Mouse (Mus musculus) intestine, embryonic 14.5 days (tissue): Measurements from ENCODE around the gene Hap1. TPM values are rescaled to one million over a fixed set of nuclear protein-coding genes. Genes with fewer than 3 reads are reported as not detected.
"Not testable (repeated sequence)": the region's sequence is repeated elsewhere in the genome, so short reads cannot be mapped to it uniquely, and the experiment has no call there.

Experiments used
- ATAC-seq: fragments of 200-750 bp; cut with Nextera tagmentation; replicated peaks from 2 replicates; pipeline ENCODE4 v1.8.0; 2017; ENCODE audit warnings: low read depth, moderate number of reproducible peaks, moderate TSS enrichment, moderate library complexity; ENCODE audit not compliant: low FRiP score, low TSS enrichment
- DNase-seq: peaks from one replicate; pipeline ENCODE4 v3.0.0-alpha.2; 2018; ENCODE audit warnings: low spot score
- H3K27ac ChIP-seq: fragments of 300-500 bp; sonication (generic); 2 replicates; pipeline ENCODE4 v1.5.1; 2014; ENCODE audit warnings: low read depth, mild to moderate bottlenecking, control low read depth
- H3K27me3 ChIP-seq: fragments of 300-500 bp; sonication (generic); replicated peaks from 2 replicates; pipeline ENCODE4 v1.6.1; 2014; ENCODE audit warnings: low read length, control low read depth; ENCODE audit not compliant: control insufficient read depth, insufficient read depth
- H3K36me3 ChIP-seq: fragments of 300-500 bp; sonication (generic); 2 replicates; pipeline ENCODE4 v1.6.1; 2014; ENCODE audit warnings: low read length, control low read depth; ENCODE audit not compliant: control insufficient read depth, insufficient read depth
- H3K4me1 ChIP-seq: fragments of 300-500 bp; sonication (generic); replicated peaks from 2 replicates; pipeline ENCODE4 v1.6.1; 2014; ENCODE audit warnings: low read length, control low read depth, mixed read lengths; ENCODE audit not compliant: control insufficient read depth, insufficient read depth
- H3K4me2 ChIP-seq: fragments of 300-500 bp; sonication (generic); 2 replicates; pipeline ENCODE4 v1.6.1; 2014; ENCODE audit warnings: low read length
- H3K4me3 ChIP-seq: fragments of 300-500 bp; sonication (generic); 2 replicates; pipeline ENCODE4 v1.5.1; 2014; ENCODE audit warnings: low read depth, low read length, control low read depth, mixed read lengths
- H3K9ac ChIP-seq: fragments of 300-500 bp; sonication (generic); 2 replicates; pipeline ENCODE4 v1.6.1; 2014; ENCODE audit warnings: mild to moderate bottlenecking, low read length
- H3K9me3 ChIP-seq: fragments of 300-500 bp; sonication (generic); 2 replicates; pipeline ENCODE4 v1.6.1; 2016; ENCODE audit warnings: low read length, control low read depth; ENCODE audit not compliant: control insufficient read depth
- WGBS: fragments of 180-500 bp; shearing (Covaris S2); extraction: QIAGEN DNeasy Blood & Tissue Kit; methylation state at CpG from one replicate; pipeline ENCODE4 v1.1.7; 2014; 5-methylcytosine and 5-hydroxymethylcytosine counted together
- polyA plus RNA-seq: library from polyadenylated mRNA; unstranded; fragments of >200 nt; fragmentation: Nextera tagmentation; extraction: Ambion mirVana; gene quantifications from 2 replicates; pipeline ENCODE4 v1.2.1, GENCODE M21; 2014

Hap1 gene
- polyA plus RNA-seq, 1 experiment from 2014 or later = 11.1 TPM

DNA sequence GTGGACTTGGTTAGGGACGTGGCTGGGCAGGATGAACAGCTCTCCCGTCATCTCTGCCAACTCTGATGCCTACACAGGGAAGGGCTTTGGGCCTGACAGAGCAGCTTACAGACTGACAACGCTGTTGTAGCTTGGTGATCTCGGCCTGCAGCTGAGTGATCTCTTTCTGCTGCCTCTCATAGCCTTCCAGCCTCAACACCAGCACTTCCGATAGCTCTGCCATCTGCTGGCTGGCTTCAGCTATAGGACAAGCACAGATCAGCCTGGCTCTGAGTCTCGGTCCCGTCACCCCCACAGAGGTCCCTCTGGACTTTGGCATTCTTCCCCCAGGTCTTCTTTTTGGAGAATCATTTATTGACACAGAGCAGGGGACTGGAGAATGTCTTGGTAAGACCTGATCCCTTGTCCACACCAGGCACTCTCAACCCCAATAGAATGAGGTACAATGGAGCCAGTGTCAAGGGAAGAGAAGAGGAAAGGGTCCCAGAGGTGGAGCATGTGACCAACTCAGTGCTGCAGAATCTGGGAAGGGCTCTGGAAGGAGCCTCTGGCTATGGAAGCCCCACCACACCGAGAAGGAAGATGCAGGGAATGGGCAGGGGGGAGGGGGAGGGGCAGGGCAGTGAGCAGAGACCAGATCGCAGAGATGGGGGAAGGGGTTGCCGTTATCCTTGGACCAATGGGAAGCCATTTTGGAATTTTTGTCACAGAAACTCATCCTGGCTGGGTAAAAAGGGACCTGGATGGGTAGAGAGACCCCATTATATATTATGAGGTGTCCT lies 3.7 kb downstream of the Hap1 start:
- Histone ChIP-seq H3K4me1 (peaks cover 11% of the 10 kb centered on the region; the same call in 1 of the 2 replicates), H3K4me3 (no peak overlapping the region), H3K9me3 (no peaks in the 10 kb centered on the region), H3K27ac (no peak overlapping the region), H3K4me2 (no peak overlapping the region), H3K36me3 (no peaks in the 10 kb centered on the region), H3K9ac (no peak overlapping the region), H3K27me3 (peaks cover 37% of the 10 kb centered on the region)
- DNase-seq = no peak
- WGBS = 33% methylated on average over 10 of the region's 10 CpGs
- ATAC-seq = no peak

DNA sequence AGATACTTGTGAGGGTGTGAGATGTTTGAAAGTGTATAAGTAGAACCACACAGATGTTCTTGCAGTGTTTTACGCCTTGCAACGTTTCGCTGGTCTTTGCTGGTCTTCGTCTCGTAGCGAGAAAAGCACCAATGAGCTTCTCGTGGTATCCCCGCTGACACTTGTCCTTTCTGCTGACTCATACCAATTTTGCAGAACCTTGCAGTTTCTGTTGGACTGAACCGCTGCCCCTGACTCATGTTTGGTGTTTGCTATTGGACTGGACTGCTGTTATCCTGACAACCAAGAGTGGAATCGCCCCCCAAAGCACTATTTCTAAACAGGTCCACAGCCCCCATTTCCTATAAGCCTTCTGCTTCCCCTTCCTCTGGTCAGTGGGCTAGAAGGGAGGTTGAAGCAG lies 11.7 kb downstream of the Hap1 start:
- 90% methylated on average over 10 of the region's 10 CpGs for WGBS
- Histone ChIP-seq H3K27ac (no peak overlapping the region), H3K36me3 (no peaks in the 10 kb centered on the region), H3K9me3 (no peaks in the 10 kb centered on the region), H3K27me3 (no peaks in the 10 kb centered on the region), H3K4me1 (0 out of 2 replicates have a peak, but pooled peaks cover 8% of the 10 kb centered on the region), H3K4me2 (no peak overlapping the region), H3K9ac (no peak overlapping the region), H3K4me3 (no peak overlapping the region)
- DNase-seq (no peak), ATAC-seq (no peak)

DNA sequence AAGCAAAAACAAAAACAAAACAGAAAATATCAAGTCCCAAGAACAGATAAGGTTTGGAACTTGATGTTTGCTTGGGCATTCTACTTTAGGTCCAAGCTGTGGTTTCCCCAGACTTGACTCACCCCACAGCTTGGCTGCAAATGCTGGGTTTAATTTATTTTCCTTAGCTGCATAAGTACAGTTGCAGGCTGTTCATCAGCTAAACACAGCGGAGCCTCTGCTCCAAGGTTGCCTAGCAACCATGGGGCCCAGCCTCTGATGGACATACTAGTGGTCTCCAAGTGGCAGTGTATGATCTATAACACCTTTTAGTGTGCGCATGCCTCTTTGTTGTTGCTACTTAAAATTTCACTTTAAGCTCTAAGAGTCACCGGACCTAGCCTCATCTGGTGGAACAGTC lies 20.2 kb downstream of the Hap1 start:
- H3K4me3 ChIP-seq = no peak overlapping the region
- peak overlapping the region; percentile 18; the same call in 1 of the 2 replicates for H3K27ac ChIP-seq
- ATAC-seq (peak; percentile 54; the same call in 1 of the 2 replicates), DNase-seq (no peak)
- no peak overlapping the region for H3K9ac ChIP-seq
- H3K27me3 ChIP-seq = no peaks in the 10 kb centered on the region
- H3K4me2 ChIP-seq = no peak overlapping the region
- H3K4me1 ChIP-seq = peaks cover 7% of the 10 kb centered on the region; the same call in 1 of the 2 replicates
- no peaks in the 10 kb centered on the region for H3K9me3 ChIP-seq
- no peaks in the 10 kb centered on the region for H3K36me3 ChIP-seq
- 23% methylated on average over 3 of the region's 3 CpGs for WGBS

GRCm38 (mm10) chr11:100333944-100334457 lies 21.9 kb downstream of the Hap1 start, which contains the start of gene Gast:
Gene Gast, plus strand, starts transcription at chr11:100334407.
- H3K27ac ChIP-seq = no peak within 1 kb of the TSS
- H3K27me3 ChIP-seq = no peaks in the 10 kb centered on the region
- H3K4me1 ChIP-seq = peaks cover 7% of the 10 kb centered on the region; the same call in 1 of the 2 replicates
- H3K4me2 ChIP-seq = no peak within 1 kb of the TSS
- WGBS = 84% methylated on average over 6 of the region's 6 CpGs
- no peaks in the 10 kb centered on the region for H3K9me3 ChIP-seq
- ATAC-seq = no peak
- H3K36me3 ChIP-seq = no peaks in the 10 kb centered on the region
- no peak within 1 kb of the TSS for H3K9ac ChIP-seq
- no peak for DNase-seq
- H3K4me3 ChIP-seq = no peak within 1 kb of the TSS

DNA sequence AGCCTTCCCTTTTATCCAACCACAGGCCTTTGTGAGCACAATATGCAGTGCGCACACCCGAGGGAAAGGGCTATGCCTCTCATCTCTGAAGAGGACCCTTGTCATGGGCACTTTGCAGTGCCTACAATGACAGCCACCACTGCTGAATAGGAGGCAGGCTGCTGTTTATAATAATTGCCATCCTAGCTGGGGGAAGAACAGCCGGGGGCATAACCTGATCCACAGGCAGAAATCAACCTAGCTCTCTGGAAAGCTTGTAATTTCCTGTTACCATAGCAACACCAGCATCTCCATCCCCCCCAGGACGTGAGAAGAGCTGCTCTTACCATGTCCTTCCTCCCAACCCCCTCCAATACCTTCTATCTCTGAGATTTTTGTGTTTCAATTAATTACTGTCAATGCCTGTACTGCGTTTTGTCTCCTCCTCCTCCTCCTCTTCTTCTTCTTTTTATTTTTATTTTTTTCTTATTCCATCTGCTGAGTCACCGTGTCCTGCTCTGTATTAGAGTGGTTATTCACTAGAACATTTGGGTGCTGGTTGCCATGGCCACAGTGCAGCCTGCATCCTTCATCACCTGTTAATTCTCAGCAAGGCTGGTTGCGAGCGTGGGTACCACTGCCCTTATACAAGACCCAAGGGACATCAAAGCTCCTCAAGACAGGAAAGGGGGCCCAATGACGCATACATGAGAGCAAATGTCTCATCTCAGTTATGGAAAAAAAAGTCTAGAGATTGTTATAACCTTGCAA lies 23.0 kb downstream of the Hap1 start:
- DNase-seq = no peak

GRCm38 (mm10) chr11:100330816-100331375 lies 25.0 kb downstream of the Hap1 start:
- DNase-seq = not testable (repeated sequence)

More for the DNA sequence above, 23.0 kb downstream of the Hap1 start:
- H3K36me3 ChIP-seq = no peaks in the 10 kb centered on the region
- no peaks in the 10 kb centered on the region for H3K9me3 ChIP-seq
- H3K9ac ChIP-seq = no peak overlapping the region
- no peaks in the 10 kb centered on the region for H3K27me3 ChIP-seq
- H3K4me1 ChIP-seq = peaks cover 7% of the 10 kb centered on the region; the same call in 1 of the 2 replicates
- H3K4me3 ChIP-seq = no peak overlapping the region
- 58% methylated on average over 9 of the region's 9 CpGs for WGBS
- ATAC-seq = no peak
- H3K27ac ChIP-seq = no peak overlapping the region
- no peak overlapping the region for H3K4me2 ChIP-seq

DNA sequence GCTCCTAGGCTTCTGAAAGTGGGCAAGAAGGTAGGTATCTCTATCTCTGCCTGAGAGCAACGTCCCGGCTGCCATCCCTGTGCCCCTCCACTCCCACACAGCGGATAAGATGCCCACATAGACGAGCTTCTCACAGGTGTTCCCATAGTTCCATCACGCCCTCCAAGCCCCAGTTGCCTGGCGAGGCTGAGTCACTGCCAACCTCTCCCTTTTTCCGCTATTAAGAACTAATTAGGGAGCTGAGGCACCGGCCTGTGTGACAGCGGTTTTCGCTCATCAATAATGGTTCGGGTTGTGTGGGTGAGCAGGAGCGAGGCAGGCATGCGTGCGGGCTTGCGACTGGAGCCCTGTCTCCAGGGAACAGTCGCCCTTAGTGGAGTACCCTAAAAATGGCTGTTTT lies 25.7 kb downstream of the Hap1 start:
- Histone ChIP-seq H3K36me3 (no peaks in the 10 kb centered on the region), H3K9me3 (no peaks in the 10 kb centered on the region), H3K4me1 (no peaks in the 10 kb centered on the region), H3K4me2 (no peak overlapping the region), H3K27ac (no peak overlapping the region), H3K9ac (no peak overlapping the region), H3K4me3 (no peak overlapping the region), H3K27me3 (no peaks in the 10 kb centered on the region)
- WGBS = 67% methylated on average over 16 of the region's 16 CpGs
- ATAC-seq = no peak
- no peak for DNase-seq

More at GRCm38 (mm10) chr11:100330816-100331375, 25.0 kb downstream of the Hap1 start:
- not testable (repeated sequence) for H3K27ac ChIP-seq, H3K4me3 ChIP-seq, ATAC-seq, H3K4me1 ChIP-seq, H3K27me3 ChIP-seq, H3K9me3 ChIP-seq, H3K4me2 ChIP-seq, H3K36me3 ChIP-seq, H3K9ac ChIP-seq
- 54% methylated on average over 8 of the region's 8 CpGs for WGBS

- no peak overlapping the region for H3K27ac ChIP-seq
- no peaks in the 10 kb centered on the region for H3K9me3 ChIP-seq
- peaks cover under 1% of the 10 kb centered on the region; the same call in 1 of the 2 replicates for H3K36me3 ChIP-seq
- H3K9ac ChIP-seq = no peak overlapping the region
- no peaks in the 10 kb centered on the region for H3K4me1 ChIP-seq
- H3K4me2 ChIP-seq = no peak overlapping the region
- WGBS = 83% methylated on average over 6 of the region's 6 CpGs
- H3K4me3 ChIP-seq = no peak overlapping the region
- DNase-seq (no peak), ATAC-seq (no peak)
- H3K27me3 ChIP-seq = no peaks in the 10 kb centered on the region
Observed at GRCm38 (mm10) chr11:100327761-100328160, 28.2 kb downstream of the Hap1 start.
